Mouse (Mus musculus) skeletal muscle tissue, adult 2 months (tissue): ENCODE data around the gene Gm28051.

Experiments
- DNase-seq: peaks from one replicate; pipeline ENCODE4 v3.0.0-alpha.2; 2012; ENCODE audit warnings: low read depth, low spot score

Gene Gm28051

DNA sequence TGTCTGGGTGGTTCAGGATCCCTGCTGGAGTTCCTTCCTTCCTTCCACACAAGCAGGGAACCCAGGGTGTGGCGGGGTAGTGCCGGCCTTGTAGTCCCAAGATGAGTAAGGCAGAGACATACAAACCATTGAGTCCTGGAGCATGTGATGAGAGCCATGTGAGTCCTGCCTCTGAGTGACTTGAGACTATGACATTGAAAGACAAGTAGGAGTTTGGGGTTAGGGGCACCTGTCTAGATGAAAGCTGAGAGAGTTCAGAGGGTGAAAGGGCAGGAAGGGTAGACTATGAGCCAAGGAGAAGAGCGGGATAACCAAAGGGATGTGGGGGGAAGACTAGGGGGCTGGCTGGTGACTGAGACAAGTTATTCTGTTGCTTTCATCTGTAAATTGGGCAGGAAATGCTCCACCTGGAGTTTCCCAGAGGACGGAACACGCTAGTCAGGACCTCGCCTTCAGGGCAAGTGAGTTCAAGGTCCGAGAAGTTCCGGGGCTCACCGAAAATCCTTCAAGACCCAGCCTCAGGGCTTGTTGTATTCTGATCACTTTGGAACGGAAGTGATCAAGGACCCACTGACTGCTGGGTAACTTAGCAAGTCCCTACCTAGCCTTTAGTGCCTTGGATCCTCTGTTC is 50.6 kb downstream of the Gm28051 start:
- DNase-seq = no peak

DNA sequence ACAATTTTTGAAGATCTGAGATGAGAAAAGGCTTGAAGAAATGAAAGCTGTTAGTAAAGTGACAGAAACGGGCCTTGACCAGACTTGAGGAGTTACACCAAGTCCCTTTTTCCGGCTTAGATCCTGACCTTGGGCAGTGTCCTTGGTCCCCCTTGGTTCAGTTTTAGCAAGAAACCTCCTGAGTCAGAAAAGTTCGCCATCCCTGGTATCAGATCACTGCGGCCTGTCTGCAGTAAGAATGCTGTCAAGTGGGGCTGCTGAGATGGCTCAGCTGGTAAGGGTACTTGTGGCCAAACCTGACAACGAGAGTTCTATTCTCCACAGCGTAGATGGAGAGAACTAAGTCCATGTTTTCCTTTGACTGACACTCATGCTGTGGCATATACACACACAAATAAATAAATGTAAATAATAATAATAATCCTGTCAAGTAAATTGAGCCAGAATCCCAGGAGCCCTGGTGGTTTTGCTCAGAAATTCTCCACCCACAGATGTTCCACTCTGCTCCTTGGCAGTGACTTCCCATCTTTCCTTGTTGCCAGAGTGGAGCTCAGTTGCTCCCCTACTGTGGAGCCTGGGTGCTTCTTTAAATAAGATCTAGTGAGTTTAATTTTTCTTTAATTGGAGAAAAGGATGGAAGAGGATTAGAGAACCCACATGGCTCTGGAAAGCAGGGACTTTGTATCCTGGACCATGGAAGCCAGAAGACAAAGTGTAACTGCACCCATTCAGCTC is 51.5 kb downstream of the Gm28051 start:
- no peak for DNase-seq

DNA sequence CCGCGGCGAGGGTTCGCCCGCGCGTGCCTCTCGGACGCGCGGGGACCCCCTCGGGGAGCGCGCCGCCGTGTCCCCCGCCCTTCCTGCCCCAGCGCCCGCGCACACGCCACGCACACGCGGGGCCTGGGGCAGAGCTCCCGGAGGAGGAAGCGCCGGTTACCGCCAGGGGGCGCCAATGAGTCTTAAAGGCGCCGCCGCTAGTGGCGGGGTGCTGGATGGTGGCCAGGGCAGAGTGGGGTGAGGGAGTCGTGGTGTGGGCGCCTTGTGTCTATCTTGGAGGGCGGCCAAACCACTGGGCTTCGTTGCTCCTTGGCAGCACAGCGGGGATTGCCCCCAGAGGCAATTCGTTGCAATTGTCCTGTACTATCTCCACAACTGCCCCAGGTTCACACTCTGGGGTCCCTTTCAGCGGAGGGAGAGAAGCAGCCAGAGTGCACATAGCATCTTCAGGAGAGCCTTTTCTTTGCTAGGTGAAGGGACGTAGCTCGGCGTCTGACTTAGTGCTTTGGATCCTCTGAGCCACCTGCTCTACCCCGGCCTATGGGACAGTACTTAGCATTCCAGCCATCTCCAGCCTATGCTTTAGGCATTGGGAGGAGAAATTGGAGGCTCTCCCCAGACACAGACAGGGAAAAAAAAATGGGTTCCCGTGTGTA is 52.2 kb downstream of the Gm28051 start:
- DNase-seq = peak; percentile 72

- no peak for DNase-seq
Observed at GRCm38 (mm10) chr12:102704457-102705198, 52.9 kb downstream of the Gm28051 start, which contains the start of gene Itpk1. TSS of gene Itpk1 (minus strand) at chr12:102704930.

DNA sequence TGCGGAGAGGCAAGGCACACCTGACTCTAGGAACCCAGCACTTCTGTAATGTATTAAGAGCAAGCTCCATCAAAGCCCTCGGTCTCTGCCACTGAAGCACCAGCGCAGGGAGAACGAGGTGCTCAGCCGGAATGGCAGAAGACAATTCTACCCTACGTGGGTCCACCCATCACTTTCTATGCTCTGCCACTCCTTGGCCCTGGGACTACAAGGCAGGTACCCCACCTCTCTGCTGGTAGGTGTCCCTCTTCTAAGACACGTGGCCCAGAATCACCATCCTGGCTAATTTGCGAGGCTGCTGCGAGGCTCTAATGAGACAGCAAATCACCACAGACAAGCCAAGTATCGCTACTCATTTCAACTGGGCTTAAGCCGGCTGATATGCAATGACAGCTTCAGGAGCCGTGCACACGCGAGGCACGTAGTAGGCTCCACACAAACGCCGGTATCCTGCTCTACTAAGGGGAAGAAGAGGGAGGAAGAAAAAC is 53.6 kb downstream of the Gm28051 start:
- DNase-seq = no peak

- DNase-seq = no peak
Observed at GRCm38 (mm10) chr12:102703441-102703840, 54.1 kb downstream of the Gm28051 start.

GRCm38 (mm10) chr12:102703111-102703412 is 54.5 kb downstream of the Gm28051 start:
- DNase-seq = no peak

DNA sequence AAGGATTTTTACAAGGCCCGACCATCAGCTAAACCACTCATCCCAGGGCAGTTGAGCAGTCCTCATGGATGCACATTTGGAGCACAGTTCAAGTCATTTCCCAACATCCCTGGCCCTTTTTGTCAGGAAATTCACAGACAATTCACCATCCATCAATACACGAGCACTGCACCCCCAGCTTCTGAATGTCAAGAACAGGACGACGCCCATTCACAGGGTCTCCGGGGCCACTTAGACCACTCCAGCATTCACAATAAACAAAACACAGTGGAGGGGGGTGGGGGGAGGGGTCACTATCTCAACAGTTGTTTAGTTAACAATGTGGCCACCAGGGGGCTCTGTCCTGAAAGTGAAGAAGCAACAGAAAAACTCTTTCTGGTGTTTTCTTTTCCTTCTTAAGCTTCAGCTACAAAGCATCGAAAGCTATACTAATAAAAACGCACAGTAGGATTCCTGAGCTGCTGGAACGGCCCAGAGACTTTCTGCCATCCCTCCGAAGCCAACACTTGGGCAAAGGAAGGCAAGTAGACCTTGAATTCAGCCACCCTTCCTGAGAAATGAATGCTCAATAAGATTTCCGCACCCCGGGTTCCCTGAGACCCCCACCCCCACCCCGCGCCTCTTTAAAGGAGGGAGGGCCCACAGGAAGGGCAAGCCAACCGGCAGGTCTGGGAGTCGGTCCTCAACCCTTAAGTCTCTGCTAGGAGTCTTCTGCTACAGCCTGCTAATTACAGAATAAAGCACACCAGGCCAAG is 55.0 kb downstream of the Gm28051 start:
- peak; percentile 57 for DNase-seq

DNA sequence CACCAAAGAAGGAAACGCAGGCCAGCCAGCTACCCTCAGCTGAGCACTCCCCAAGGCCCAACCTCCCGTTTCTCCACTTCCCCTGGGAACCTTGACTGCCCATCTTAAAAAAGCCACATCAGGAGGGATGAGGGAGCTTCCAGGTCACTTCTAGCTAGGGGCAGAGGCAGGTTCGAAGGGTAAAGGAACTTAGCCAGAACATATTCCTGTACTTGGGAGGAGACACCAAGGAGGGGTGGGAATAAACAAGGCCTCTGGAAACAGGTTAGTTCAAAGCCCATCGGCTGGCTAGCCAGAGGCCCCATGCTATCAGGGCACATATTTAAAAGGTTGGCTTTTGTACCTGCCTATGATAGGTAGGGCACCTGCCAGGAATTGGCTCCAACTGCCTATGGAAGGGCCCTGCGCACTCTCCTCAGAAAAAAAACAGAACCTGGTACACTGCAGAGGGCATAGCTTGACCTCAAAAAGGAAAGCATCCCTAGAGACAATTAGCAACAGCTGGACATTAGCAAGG is 55.8 kb downstream of the Gm28051 start:
- DNase-seq = no peak

GRCm38 (mm10) chr12:102700453-102700852 is 57.1 kb downstream of the Gm28051 start:
- no peak for DNase-seq

DNA sequence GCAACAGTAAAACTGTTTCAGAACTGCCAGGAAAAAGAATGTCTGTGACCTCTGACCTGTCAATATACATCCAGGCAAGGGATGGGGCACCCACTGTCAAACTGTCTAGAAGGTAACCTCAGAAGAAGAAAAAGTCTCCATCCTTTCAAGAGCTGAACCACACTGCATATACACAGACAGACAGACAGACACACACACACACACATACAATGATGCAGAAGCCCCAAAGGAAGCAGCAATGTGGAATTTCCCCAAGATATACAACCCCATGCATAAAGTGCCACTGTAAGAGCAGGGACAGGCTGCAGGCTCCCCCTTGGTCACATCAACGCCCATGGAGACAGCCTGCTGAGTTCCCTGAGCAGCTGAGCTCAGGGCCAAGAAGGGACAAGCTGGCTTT is 58.4 kb downstream of the Gm28051 start:
- no peak for DNase-seq

DNA sequence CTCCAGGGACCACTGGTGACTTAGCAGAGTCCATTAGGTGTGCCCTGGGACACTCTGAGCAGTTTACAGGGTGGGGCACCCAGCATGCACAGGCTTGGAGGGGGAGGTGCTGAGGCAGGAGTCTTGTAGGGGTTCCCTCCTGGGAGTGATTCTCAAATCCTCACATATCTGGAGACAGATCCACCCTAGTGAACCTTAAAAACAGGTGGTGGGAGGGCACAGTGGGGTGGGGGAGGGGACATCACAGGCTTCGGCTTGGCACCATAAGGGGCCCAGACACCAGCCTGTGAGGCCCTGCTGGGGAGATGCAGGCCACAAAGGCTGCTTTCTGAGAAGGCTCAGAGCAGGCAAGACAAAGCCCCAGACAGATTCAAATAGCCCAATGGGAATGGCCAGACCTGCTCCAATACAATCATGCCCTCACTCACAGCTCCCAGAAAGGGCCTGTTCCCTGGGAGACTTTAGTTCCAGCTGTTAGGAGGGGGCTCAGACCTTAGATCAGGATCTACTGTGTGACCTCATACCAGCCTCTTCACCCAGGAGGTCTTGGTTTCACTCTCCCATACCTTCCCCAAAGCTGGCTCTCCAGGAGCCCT is 59.4 kb downstream of the Gm28051 start:
- no peak for DNase-seq

DNA sequence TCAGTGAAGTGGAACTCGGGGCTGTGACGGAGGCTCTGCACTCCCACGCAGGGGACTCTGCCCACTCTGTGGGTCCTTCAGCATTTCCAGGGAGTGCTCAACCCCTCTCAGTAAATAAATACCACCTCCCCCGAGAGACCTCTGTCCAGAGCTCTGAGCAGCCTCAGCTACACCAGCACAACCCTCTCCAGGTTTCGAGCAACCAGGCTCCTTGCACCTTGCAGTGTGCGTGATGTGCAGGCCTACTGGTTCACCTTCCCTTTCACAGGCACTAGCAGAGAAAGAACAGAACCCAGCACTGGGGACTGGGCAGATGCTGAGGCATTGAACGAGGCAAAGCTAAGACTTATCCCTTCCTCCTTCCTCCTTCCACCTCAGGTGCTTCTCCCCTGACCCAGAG is 60.2 kb downstream of the Gm28051 start:
- no peak for DNase-seq

DNA sequence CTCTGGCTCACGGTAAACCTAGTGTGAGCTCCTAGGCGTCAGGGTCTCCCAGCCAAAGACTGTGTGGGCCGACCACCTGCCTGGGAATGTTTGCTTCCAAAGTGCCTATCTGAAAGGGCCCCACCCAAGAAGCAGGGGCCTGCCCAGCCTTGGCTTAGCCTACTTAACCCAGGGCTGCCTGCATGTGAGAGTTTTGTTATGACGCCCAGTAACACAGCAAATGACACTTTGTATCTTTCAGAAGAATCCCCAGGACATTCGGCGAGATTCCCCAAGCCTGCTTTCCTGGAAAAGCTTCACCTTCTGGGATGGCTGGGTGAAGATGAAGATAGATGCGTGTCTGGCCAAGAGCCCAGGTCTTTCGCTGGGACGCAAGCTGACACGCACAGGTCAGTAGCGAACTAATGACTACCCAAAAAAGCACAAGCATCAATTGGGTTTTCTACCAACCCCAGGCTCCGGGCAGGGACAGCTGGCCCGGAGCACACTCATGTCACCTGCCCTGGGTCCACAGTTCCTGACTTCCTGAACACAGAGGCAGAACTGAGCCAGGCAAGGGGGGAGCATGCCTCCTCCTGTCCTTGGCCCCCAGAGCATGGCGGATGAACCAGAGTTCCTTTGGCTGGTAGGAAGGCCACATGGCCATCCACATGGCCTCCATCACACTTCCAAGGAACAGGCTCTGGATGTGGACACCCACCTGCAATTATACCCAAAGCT is 60.8 kb downstream of the Gm28051 start:
- DNase-seq = no peak

DNA sequence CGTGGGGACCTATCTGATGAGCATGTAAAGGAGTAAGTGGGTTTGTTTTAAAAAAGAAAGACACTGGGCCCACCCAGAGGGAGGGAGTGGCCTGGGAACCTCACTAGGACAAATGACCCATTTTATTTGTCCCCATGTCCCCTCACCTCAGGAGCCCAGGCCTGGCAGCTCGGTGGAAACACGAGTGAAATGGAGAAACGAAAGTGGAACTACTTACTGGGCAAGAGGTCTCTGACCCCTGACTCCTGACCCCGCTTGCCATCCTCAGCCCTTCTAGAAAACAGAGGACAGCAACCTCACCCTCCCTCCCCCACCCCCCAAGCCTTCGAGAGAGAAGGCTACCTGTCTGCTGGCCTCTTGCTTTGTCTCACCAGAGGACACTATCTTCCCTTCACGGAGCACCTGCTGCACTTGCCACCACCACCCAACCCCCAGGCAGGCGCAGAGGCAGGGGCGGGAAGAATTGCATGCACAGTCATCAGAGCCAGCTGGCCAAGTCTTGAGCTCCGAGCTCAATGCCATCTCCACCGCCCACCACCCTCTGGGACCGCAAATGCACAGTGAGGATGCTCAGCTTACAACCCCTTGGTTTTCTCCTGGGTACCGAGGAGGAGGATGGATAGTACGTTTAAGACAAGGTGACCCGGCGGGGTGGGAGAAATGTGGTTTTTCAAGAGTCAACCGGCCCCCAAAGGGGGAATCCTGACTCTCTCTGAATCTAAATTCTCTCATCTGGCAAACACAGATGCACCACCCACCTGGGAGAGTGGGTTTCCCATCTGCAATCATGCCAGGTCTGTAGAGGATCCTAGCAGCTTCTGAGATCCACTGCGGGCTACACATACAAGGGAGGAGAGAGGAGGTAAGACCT is 62.0 kb downstream of the Gm28051 start:
- no peak for DNase-seq

DNA sequence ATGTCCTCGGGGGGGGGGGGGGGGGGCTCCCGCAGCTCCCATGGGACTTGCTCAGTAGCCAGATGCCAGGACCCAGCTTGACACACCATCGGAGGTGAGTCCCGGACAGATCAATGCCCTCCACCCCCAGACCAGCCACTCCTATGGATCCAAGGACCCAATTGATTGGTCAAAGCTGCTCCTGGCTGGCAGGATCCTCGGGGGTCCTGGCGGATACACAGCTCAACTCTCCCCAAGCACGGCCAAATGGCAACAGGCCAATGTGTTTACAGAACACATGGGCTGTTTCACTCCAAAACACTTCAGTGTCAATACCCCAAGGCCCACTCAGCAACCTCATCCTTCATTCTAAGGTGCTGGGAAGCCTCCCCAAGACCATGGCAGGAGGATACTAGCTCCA is 65.8 kb downstream of the Gm28051 start:
- DNase-seq = no peak

DNA sequence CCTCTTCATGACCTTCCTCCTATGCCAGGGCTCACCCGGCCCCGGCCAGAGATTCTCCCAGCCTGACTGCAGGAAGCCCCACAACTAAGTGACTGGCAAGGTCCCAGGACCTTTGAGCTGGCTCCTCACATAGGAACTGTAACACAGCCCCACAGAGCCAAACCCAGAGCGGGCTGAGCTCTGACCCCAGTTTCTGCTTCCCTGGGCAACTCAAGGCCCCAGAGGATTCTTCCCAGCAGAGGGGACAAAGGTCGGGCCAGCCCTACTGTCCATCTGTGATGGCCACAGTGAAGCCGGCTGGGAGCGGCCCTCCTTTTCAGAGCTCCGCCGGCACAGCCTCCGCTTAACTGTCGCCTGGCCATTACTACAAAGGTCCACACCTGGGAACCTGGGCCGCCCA is 66.4 kb downstream of the Gm28051 start:
- peak; percentile 62 for DNase-seq

DNA sequence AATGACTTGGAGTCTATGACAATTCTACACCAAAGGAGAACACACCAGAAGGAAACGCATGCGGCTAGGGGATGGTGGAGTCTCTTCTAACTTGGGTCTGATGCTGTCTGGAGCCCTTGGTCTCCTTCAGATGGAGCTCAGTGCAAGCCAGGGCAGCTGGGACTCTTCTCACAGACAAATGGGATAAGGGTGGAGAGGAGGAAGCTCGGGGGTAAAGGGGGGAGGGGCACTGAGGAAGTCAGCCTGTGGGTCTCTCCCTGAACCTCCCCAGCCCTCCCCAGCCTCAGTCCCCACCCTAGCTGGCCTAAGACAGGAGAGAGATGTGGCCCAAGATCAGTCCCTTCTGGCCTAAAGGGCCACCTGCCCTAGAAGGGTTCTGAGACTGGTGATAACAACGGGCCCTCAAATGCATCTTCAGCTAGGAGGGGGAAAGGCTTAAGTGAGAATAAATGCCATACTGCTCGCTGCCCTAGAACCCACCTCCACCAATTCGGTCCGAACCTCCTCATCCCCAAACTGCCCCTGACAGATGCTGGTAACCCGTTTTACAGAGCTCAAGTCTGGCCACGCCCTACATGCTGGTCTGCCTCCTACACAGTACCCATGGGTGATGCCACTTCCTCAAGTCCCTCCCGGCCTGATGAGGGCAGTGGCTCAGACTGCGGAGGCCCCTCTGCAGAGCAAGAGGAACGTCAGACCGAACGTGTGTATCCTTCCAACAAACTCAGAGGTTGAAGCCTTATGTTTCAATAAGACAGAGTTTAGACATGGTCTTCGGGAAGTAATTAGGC is 67.6 kb downstream of the Gm28051 start:
- DNase-seq = no peak
